Mouse (Mus musculus): ENCODE results near the gene Frs2.

DNA sequence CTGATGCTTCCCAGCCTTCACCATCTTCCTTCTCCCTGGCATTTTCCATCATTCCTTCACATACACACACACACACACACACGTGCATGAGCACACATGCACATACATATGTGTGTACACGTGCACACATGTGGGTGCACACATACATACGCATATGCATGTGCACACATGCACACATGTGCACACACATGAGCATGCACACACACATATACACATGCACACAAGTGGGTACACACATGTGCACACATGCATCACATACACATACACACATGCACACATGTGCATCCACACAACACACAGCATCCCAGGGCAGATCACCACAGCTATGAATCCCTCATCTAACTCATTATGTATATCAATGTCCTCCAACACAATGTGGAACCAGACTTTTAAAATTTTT lies 117.2 kb downstream of the Frs2 start:
- no peak for TF ChIP-seq CTCF (IDR thresholded peaks at IDR 0.05; ENCODE audit: borderline replicate concordance, insufficient read depth, low read depth, low read length)
- no peak for TF ChIP-seq POLR2A (IDR thresholded peaks at IDR 0.05; ENCODE audit: borderline replicate concordance, insufficient read depth, low read length)

Data from cerebellum, adult 2 months (tissue).